Mouse (Mus musculus) midbrain, embryonic 14.5 days (tissue): ENCODE data around the gene F12. TPM values are rescaled to one million over a fixed set of nuclear protein-coding genes. Genes with fewer than 3 reads are reported as not detected.
A peak's percentile ranks its signal among the peaks of the same experiment; 100 is the strongest.

Experiments used
- ATAC-seq: fragments of 200-750 bp; cut with Nextera tagmentation; 2 replicates; pipeline ENCODE4 v1.8.0; 2017; ENCODE audit warnings: moderate number of reproducible peaks, moderate library complexity; ENCODE audit not compliant: low FRiP score, low TSS enrichment
- DNase-seq: peaks from one replicate; pipeline ENCODE4 v3.0.0-alpha.2; 2015
- H3K27ac ChIP-seq: fragments of 300-500 bp; sonication (generic); replicated peaks from 2 replicates; pipeline ENCODE4 v1.5.1; 2014; ENCODE audit warnings: mild to moderate bottlenecking, low read depth, low read length, moderate library complexity
- H3K27me3 ChIP-seq: fragments of 300-500 bp; sonication (generic); 2 replicates; pipeline ENCODE4 v1.6.1; 2014; ENCODE audit warnings: low read length, control low read depth, mixed read lengths; ENCODE audit not compliant: control insufficient read depth, insufficient read depth
- H3K36me3 ChIP-seq: fragments of 300-500 bp; sonication (generic); 2 replicates; pipeline ENCODE4 v1.6.1; 2014; ENCODE audit warnings: low read length, control low read depth; ENCODE audit not compliant: control insufficient read depth, insufficient read depth
- H3K4me1 ChIP-seq: fragments of 300-500 bp; sonication (generic); 2 replicates; pipeline ENCODE4 v1.6.1; 2014; ENCODE audit warnings: mild to moderate bottlenecking, antibody characterized with exemption, low read length, control low read depth; ENCODE audit not compliant: control insufficient read depth, insufficient read depth
- H3K4me2 ChIP-seq: fragments of 300-500 bp; sonication (generic); 2 replicates; pipeline ENCODE4 v1.6.1; 2014; ENCODE audit warnings: mild to moderate bottlenecking, low read length, moderate library complexity
- H3K4me3 ChIP-seq: fragments of 300-500 bp; sonication (generic); replicated peaks from 2 replicates; pipeline ENCODE4 v1.5.1; 2014; ENCODE audit warnings: low read depth, low read length
- H3K9ac ChIP-seq: fragments of 300-500 bp; sonication (generic); replicated peaks from 2 replicates; pipeline ENCODE4 v1.6.1; 2014; ENCODE audit warnings: mild to moderate bottlenecking, low read length, moderate library complexity
- H3K9me3 ChIP-seq: fragments of 300-500 bp; sonication (generic); 2 replicates; pipeline ENCODE4 v1.6.1; 2016; ENCODE audit warnings: low read length, control low read depth, mixed read lengths; ENCODE audit not compliant: control insufficient read depth
- WGBS: fragments of 180-500 bp; shearing (Covaris S2); extraction: QIAGEN DNeasy Blood & Tissue Kit; methylation state at CpG from one replicate; pipeline ENCODE4 v1.1.7; 2014; 5-methylcytosine and 5-hydroxymethylcytosine counted together
- polyA plus RNA-seq: library from polyadenylated mRNA; unstranded; fragments of >200 nt; fragmentation: Nextera tagmentation; extraction: Ambion mirVana; gene quantifications from 2 replicates; pipeline ENCODE4 v1.2.1, GENCODE M21; 2014

Gene F12
- polyA plus RNA-seq: not detected in 2 replicates

DNA sequence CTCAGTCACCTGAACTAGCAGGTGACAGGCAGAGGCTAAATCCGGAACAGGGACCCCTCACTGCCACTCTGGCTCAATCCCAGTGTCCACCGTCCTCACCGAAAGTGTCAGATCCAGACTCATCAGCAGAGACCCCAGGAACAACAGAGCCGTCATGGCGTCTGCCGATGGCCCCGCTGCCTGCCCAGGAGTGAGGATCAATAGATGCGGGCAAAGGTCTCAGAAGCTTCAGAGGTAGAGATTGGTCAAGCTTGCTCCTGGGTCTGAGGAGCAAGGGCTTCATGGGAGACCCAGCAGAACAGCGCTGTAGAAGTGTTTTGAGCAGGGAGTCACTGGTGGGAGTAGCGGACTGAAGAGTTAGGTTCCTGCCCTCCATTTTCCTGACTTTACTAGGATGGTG is at the start of gene F12:
TSS of gene F12 (minus strand) at position 181 of the 400 bp plus-strand sequence.
- Histone ChIP-seq H3K4me2 (no peak within 1 kb of the TSS), H3K4me1 (peaks cover under 1% of the 10 kb centered on the region; the same call in 1 of the 2 replicates), H3K36me3 (no peaks in the 10 kb centered on the region), H3K9me3 (no peaks in the 10 kb centered on the region), H3K9ac (no peak within 1 kb of the TSS), H3K27ac (no peak within 1 kb of the TSS), H3K27me3 (peaks cover 6% of the 10 kb centered on the region), H3K4me3 (no peak within 1 kb of the TSS)
- 91% methylated on average over 10 of the region's 10 CpGs for WGBS
- DNase-seq: no peak
- ATAC-seq: no peak

DNA sequence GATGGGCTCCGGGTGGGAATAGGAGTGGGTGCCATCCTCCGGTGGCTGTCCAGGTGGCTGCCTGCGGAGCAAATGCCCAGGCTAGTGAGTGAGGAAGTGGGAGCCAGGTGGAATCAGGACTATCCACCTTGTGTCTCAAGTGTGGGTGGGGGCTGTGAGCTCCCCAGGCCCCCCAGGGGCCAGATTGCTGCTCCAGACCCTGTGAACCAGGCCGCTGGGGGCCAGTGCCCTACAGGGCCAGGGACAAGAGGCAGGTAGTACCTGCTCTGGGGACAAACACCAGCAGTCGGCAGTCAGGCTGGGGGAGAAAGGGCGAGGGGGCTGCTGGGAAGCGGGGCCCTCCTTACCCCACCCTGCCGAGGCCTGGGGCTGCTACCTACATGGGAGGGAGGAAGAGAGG is 49.7 kb upstream of the F12 start:
- peaks cover 86% of the 10 kb centered on the region for H3K36me3 ChIP-seq
- DNase-seq (no peak), ATAC-seq (no peak)
- H3K4me3 ChIP-seq: no peak overlapping the region
- no peak overlapping the region for H3K4me2 ChIP-seq
- WGBS: 93% methylated on average over 8 of the region's 8 CpGs
- H3K4me1 ChIP-seq: peaks cover 43% of the 10 kb centered on the region
- H3K9me3 ChIP-seq: no peaks in the 10 kb centered on the region
- H3K9ac ChIP-seq: no peak overlapping the region
- 0 out of 2 replicates have a peak overlapping the region, but pooled peaks have one; percentile 13 for H3K27ac ChIP-seq
- no peaks in the 10 kb centered on the region for H3K27me3 ChIP-seq

DNA sequence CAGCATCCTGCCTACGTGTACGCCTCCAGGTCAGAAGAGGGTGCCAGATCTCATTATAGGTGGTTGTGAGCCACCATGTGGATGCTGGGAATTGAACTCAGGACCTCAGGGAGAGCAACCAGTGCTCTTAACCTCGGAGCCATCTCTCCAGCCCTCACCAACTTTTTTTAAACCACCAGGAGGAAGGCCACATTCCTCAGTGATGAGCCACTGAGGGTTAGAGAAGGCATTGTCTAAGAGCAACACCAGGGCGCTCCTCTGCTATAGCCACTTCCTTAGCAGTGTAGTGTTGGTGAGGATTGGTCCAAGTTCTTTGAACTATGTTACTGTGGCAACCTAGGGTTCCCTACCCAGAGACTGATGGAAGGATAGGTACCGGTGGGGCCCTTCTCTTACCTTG is 49.2 kb upstream of the F12 start:
- 86% methylated on average over 5 of the region's 5 CpGs for WGBS
- H3K36me3 ChIP-seq: peaks cover 81% of the 10 kb centered on the region
- ATAC-seq: no peak
- no peak overlapping the region for H3K4me3 ChIP-seq
- no peaks in the 10 kb centered on the region for H3K27me3 ChIP-seq
- H3K9ac ChIP-seq: no peak overlapping the region
- peaks cover 48% of the 10 kb centered on the region for H3K4me1 ChIP-seq
- no peaks in the 10 kb centered on the region for H3K9me3 ChIP-seq
- H3K27ac ChIP-seq: no peak overlapping the region; the same call in 1 of the 2 replicates
- DNase-seq: no peak
- H3K4me2 ChIP-seq: no peak overlapping the region

DNA sequence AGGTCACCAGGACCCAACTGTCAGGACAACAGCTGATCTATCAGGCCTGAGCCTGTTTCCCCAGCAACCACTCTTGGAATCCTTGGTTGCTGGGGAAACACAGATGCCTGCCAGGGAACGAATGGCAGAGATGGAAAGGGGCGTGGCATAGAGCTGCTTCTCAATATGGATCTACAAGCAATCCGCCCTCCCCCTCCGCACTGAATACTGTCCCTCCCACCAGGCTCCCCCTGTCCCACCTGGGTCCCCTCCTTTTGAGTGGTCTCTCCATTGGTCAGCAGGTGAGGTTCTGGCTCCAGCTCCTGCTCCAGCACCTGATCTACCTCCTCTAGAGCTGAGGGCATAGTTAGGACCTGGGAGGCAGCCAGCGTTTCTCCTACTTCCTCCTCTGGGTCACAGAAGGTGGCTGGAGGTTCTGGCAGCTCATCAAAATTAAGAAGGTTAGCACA is 48.1 kb upstream of the F12 start:
- Histone ChIP-seq H3K4me1 (peaks cover 58% of the 10 kb centered on the region), H3K9me3 (no peaks in the 10 kb centered on the region), H3K4me2 (peak overlapping the region; percentile 98), H3K27ac (peak overlapping the region; percentile 73), H3K36me3 (peaks cover 70% of the 10 kb centered on the region), H3K4me3 (no peak overlapping the region), H3K9ac (peak overlapping the region; percentile 3; the same call in 1 of the 2 replicates), H3K27me3 (no peaks in the 10 kb centered on the region)
- DNase-seq: peak; percentile 88
- no peak for ATAC-seq
- 2% methylated on average over 5 of the region's 5 CpGs for WGBS

DNA sequence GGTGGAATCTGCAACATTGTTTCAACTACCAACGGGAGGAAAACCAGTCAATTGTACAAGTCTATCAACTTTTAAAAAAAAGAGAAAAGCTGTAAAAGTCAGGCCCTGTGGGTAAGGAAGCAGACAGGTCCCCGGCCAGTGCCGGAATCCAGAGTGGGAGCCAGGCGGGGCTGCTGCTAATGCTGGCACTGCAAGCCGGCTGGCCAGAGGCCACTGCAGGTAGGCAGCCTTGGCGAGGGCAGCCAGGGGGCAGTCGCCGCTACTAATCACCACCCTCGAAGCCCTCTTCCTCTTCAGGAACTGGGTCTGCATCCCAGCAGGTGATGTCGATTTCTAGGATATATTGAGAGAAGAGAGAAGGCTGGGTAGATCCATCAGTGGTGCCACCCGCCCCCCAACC is 47.4 kb upstream of the F12 start:
- DNase-seq: no peak
- peaks cover 64% of the 10 kb centered on the region for H3K4me1 ChIP-seq
- no peaks in the 10 kb centered on the region for H3K27me3 ChIP-seq
- peak overlapping the region; percentile 73 for H3K27ac ChIP-seq
- peak overlapping the region; percentile 98 for H3K4me2 ChIP-seq
- H3K9me3 ChIP-seq: no peaks in the 10 kb centered on the region
- H3K9ac ChIP-seq: no peak overlapping the region; the same call in 1 of the 2 replicates
- peaks cover 63% of the 10 kb centered on the region for H3K36me3 ChIP-seq
- H3K4me3 ChIP-seq: no peak overlapping the region
- 51% methylated on average over 11 of the region's 11 CpGs for WGBS
- no peak for ATAC-seq

DNA sequence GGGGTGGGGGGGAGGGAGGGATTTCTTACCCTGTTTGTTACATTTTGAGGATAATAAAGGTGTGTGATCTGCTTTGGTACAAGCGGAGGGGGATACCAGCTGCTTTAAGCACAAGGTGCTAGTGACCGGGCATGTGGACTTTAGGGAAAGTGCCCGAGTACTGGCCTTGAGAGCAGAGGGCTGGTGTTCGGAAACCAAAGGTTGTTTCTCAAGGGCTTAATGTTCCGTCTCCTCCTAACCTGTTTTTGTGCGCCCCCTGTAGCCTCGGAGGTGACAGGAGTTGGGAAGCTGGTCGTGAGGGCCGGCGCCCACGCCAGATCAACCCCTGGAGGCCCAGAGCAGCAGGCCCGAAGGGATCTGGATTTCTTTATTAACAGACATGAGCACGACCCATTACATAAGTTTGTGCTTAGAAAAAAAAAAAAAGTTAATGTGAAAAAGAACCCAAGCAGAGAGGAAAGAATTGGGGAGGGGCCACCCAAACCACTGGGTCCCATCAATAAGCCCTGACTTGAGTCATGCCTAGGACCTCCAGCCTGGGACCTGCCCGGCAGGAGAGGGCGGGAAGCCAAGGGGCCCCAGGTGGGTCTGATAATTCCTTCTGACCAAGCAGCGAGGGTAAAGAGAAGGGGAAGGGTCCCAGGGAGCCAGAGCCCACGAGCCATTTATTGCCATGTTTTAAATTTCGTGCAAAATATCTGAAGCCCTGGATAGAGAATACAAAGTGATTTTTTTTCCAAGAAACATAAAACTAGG is 46.7 kb upstream of the F12 start:
- no peak for ATAC-seq
- Histone ChIP-seq H3K27ac (peak overlapping the region; percentile 94), H3K9ac (peak overlapping the region; percentile 84), H3K4me3 (peak overlapping the region; percentile 48), H3K4me2 (peak overlapping the region; percentile 98), H3K4me1 (peaks cover 70% of the 10 kb centered on the region), H3K9me3 (no peaks in the 10 kb centered on the region), H3K27me3 (no peaks in the 10 kb centered on the region), H3K36me3 (peaks cover 57% of the 10 kb centered on the region)
- WGBS: 17% methylated on average over 18 of the region's 18 CpGs
- peak; percentile 62 for DNase-seq

DNA sequence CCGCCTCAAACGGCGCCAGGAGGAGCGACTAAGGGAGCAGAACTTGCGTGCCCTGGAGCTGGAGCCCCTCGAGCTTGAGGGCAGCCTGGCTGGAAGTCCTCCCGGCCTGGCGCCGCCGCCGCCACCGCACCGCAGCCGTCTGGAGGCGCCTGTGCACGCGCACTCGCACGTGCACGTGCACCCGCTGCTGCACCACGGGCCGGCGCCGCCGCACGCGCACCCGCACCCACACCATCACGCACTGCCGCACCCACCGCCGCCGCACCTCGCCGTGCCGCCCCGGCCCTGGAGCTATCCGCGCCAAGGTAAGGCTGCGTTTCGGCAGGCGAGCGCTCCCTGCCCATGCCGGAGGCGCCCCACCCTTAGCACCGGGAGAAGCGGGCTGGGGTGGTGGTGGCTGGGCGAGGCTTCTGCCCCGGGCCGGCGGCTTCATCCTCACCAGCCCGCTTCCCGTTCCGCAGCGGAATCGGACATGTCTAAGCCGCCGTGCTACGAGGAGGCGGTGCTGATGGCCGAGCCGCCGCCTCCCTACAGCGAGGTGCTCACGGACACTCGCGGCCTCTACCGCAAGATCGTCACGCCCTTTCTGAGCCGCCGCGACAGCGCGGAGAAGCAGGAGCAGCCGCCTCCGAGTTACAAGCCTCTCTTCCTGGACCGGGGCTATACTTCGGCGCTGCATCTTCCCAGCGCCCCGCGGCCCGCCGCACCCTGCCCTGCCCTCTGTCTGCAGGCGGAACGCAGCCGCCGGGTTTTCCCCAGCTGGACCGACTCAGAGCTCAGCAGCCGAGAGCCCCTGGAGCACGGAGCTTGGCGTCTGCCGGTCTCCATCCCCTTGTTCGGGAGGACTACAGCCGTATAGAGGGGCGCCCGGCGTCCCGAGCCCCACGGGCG is 45.8 kb upstream of the F12 start:
- H3K27ac ChIP-seq: peak overlapping the region; percentile 94
- no peaks in the 10 kb centered on the region for H3K27me3 ChIP-seq
- WGBS: under 1% methylated on average over 102 of the region's 103 CpGs
- peak overlapping the region; percentile 48 for H3K4me3 ChIP-seq
- peaks cover 76% of the 10 kb centered on the region for H3K4me1 ChIP-seq
- H3K4me2 ChIP-seq: peak overlapping the region; percentile 98
- H3K9me3 ChIP-seq: no peaks in the 10 kb centered on the region
- H3K36me3 ChIP-seq: peaks cover 48% of the 10 kb centered on the region
- peak overlapping the region; percentile 84 for H3K9ac ChIP-seq
- ATAC-seq: peak; percentile 51
- peak; percentile 89 for DNase-seq

DNA sequence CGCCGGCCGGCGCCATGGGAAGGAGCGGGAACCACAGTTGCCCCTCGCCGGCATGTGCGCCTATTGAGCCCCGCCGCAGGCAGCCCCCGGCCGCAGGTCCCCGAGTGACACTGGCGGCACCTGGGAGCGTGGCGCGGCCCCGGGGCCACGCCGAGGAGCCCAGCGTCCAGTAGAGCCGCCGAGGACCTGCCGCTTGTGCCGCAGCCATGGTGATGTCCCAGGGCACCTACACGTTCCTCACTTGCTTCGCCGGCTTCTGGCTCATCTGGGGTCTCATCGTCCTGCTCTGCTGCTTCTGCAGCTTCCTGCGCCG is 45.2 kb upstream of the F12 start:
- H3K27me3 ChIP-seq: no peaks in the 10 kb centered on the region
- peak overlapping the region; percentile 84 for H3K9ac ChIP-seq
- H3K4me3 ChIP-seq: peak overlapping the region; percentile 48
- WGBS: 0% methylated on average over 31 of the region's 31 CpGs
- H3K4me2 ChIP-seq: peak overlapping the region; percentile 98
- peaks cover 81% of the 10 kb centered on the region for H3K4me1 ChIP-seq
- no peaks in the 10 kb centered on the region for H3K9me3 ChIP-seq
- H3K27ac ChIP-seq: peak overlapping the region; percentile 94
- H3K36me3 ChIP-seq: peaks cover 42% of the 10 kb centered on the region
- DNase-seq (no peak), ATAC-seq (peak; percentile 32)
